Mouse (Mus musculus): ENCODE results near the gene Gsap.

- TF ChIP-seq CTCF (IDR thresholded peaks at IDR 0.05): no peak
- TF ChIP-seq EP300 (IDR thresholded peaks at IDR 0.05; ENCODE audit: insufficient read depth, low read depth, low read length): no peak
- no peak for TF ChIP-seq POLR2A (IDR thresholded peaks at IDR 0.05; ENCODE audit: insufficient read depth, low read depth, low read length)
These were observed 20.0 kb downstream of the Gsap start for GRCm38 (mm10) chr5:21206014-21206413.

Data from heart, adult 2 months (tissue).